Mouse (Mus musculus) kidney, embryonic 15.5 days (tissue): ENCODE results near the gene Gm21954. TPM values are rescaled to one million over a fixed set of nuclear protein-coding genes. Genes with fewer than 3 reads are reported as not detected.

ENCODE experiments used
- ATAC-seq: fragments of 200-750 bp; cut with Nextera tagmentation; replicated peaks from 2 replicates; pipeline ENCODE4 v1.8.0; 2017; ENCODE audit warnings: moderate TSS enrichment; ENCODE audit not compliant: low FRiP score
- H3K27ac ChIP-seq: fragments of 300-500 bp; sonication (generic); 2 replicates; pipeline ENCODE4 v1.5.1; 2015; ENCODE audit warnings: mild to moderate bottlenecking, inconsistent platforms
- H3K27me3 ChIP-seq: fragments of 300-500 bp; sonication (generic); 2 replicates; pipeline ENCODE4 v1.6.1; 2015; ENCODE audit warnings: inconsistent platforms
- H3K36me3 ChIP-seq: fragments of 300-500 bp; sonication (generic); 2 replicates; pipeline ENCODE4 v1.6.1; 2015; ENCODE audit warnings: inconsistent platforms
- H3K4me1 ChIP-seq: fragments of 300-500 bp; sonication (generic); 2 replicates; pipeline ENCODE4 v1.6.1; 2015; ENCODE audit warnings: inconsistent platforms
- H3K4me2 ChIP-seq: fragments of 300-500 bp; sonication (generic); 2 replicates; pipeline ENCODE4 v1.6.1; 2015; ENCODE audit warnings: moderate library complexity, mild to moderate bottlenecking, inconsistent platforms
- H3K4me3 ChIP-seq: fragments of 300-500 bp; sonication (generic); replicated peaks from 2 replicates; pipeline ENCODE4 v1.5.1; 2015; ENCODE audit warnings: mild to moderate bottlenecking, inconsistent platforms
- H3K9ac ChIP-seq: fragments of 300-500 bp; sonication (generic); 2 replicates; pipeline ENCODE4 v1.6.1; 2015; ENCODE audit warnings: mild to moderate bottlenecking, inconsistent platforms
- H3K9me3 ChIP-seq: fragments of 300-500 bp; sonication (generic); replicated peaks from 2 replicates; pipeline ENCODE4 v1.6.1; 2016; ENCODE audit warnings: inconsistent platforms
- WGBS: fragments of 180-500 bp; shearing (Covaris S2); methylation state at CpG from one replicate; pipeline ENCODE4 v1.1.7; 2015; ENCODE audit warnings: mixed read lengths; 5-methylcytosine and 5-hydroxymethylcytosine counted together
- polyA plus RNA-seq: library from polyadenylated mRNA; unstranded; fragments of >200 nt; fragmentation: Nextera tagmentation; extraction: Ambion mirVana; gene quantifications from 2 replicates; pipeline ENCODE4 v1.2.1, GENCODE M21; 2015

Gm21954 gene
- polyA plus RNA-seq, 1 experiment from 2014 or later = not detected

- Histone ChIP-seq H3K9ac (0 out of 2 replicates have a peak overlapping the region, but pooled peaks have one; percentile 32), H3K27ac (no peak overlapping the region), H3K4me1 (peaks cover 10% of the 10 kb centered on the region), H3K4me3 (peak overlapping the region; percentile 31), H3K4me2 (peak overlapping the region; percentile 67), H3K36me3 (no peaks in the 10 kb centered on the region), H3K9me3 (no peaks in the 10 kb centered on the region), H3K27me3 (no peaks in the 10 kb centered on the region)
- ATAC-seq = peak; percentile 43; the same call in 1 of the 2 replicates
- WGBS = 2% methylated on average over 17 of the region's 17 CpGs
Observed at GRCm38 (mm10) chr3:55461685-55462655, 10.0 kb downstream of the Gm21954 start.

GRCm38 (mm10) chr3:55461092-55461491 lies 10.9 kb downstream of the Gm21954 start:
- WGBS = 65% methylated on average over 3 of the region's 3 CpGs
- H3K9ac ChIP-seq = no peak overlapping the region
- H3K36me3 ChIP-seq = no peaks in the 10 kb centered on the region
- no peaks in the 10 kb centered on the region for H3K9me3 ChIP-seq
- no peak for ATAC-seq
- no peak overlapping the region for H3K4me3 ChIP-seq
- H3K4me2 ChIP-seq = peak overlapping the region; percentile 67
- peaks cover 10% of the 10 kb centered on the region for H3K4me1 ChIP-seq
- no peak overlapping the region for H3K27ac ChIP-seq
- H3K27me3 ChIP-seq = no peaks in the 10 kb centered on the region

- H3K27me3 ChIP-seq = no peaks in the 10 kb centered on the region
- WGBS = 91% methylated on average over 2 of the region's 2 CpGs
Observed at GRCm38 (mm10) chr3:55452464-55452863, 19.5 kb downstream of the Gm21954 start.

DNA sequence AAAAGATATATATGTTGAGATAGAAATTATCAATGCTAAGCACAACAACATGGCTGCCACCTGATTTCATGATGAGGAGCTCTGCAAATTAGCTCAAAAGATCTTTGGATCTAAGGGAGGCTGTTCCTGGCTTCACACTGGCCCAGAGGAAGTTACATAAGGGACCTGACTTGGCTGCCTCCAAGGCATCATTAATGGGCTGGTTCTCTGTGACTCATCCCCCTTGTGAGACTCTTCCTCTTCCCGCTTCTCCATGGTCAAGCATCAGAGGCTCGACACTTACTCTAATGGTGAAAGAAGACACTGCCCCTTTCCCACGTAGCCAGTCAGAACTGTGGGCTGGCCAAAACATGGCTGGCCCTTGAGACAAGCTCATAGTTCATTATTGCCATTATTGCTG lies 20.1 kb downstream of the Gm21954 start:
- no peak overlapping the region for H3K27ac ChIP-seq
- H3K4me1 ChIP-seq = no peaks in the 10 kb centered on the region
- ATAC-seq = no peak
- no peak overlapping the region for H3K4me3 ChIP-seq
- H3K36me3 ChIP-seq = no peaks in the 10 kb centered on the region
- WGBS = 74% methylated on average over 3 of the region's 3 CpGs
- no peaks in the 10 kb centered on the region for H3K27me3 ChIP-seq
- no peak overlapping the region for H3K9ac ChIP-seq
- H3K9me3 ChIP-seq = no peaks in the 10 kb centered on the region
- H3K4me2 ChIP-seq = no peak overlapping the region

More at GRCm38 (mm10) chr3:55452464-55452863, 19.5 kb downstream of the Gm21954 start:
- H3K4me1 ChIP-seq = no peaks in the 10 kb centered on the region
- no peaks in the 10 kb centered on the region for H3K36me3 ChIP-seq
- no peak overlapping the region for H3K4me3 ChIP-seq
- H3K4me2 ChIP-seq = no peak overlapping the region
- no peak overlapping the region for H3K9ac ChIP-seq
- H3K27ac ChIP-seq = no peak overlapping the region
- no peak for ATAC-seq
- no peaks in the 10 kb centered on the region for H3K9me3 ChIP-seq

DNA sequence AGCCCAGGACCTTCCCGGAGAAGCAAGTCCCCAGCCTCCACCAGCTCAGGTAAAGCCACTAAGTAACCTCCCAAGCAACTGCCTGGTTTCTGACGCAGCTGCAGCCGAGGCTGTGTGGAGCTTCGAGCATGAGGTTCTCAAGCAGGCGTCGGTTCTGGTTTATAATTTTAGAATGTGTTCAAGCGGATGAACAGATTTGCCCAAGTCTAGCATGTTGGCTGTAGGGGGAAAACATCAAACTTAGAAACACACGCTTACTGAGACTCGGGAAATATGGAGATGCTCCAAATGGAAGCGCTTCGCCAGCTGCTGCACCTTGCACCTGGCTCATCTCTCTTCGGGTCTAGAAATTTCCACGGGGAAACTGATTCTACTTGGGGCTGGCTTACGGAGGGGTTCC lies 21.0 kb downstream of the Gm21954 start:
- H3K27ac ChIP-seq = no peak overlapping the region
- 92% methylated on average over 14 of the region's 14 CpGs for WGBS
- H3K9me3 ChIP-seq = no peaks in the 10 kb centered on the region
- no peaks in the 10 kb centered on the region for H3K4me1 ChIP-seq
- no peak overlapping the region for H3K4me2 ChIP-seq
- H3K9ac ChIP-seq = no peak overlapping the region
- H3K36me3 ChIP-seq = no peaks in the 10 kb centered on the region
- ATAC-seq = no peak
- no peak overlapping the region for H3K4me3 ChIP-seq
- H3K27me3 ChIP-seq = no peaks in the 10 kb centered on the region

DNA sequence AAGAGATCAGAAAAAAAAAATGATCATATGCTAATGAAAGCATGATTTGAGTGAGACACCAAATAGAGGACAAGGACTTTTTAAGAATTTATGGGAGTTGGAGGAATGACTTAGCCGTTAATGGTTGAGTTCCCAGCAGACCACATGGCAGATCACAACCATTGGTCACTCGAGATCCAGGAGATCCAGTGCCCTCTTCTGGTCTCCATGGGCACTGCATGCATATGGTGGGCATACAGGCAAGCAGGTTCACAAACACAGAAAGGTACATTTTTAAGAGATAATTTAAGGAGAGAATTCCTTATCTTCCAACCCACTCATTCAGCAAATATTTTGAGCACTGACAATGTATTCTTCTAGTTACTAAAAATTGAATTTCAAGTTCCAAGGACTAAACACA lies 22.9 kb downstream of the Gm21954 start:
- H3K4me1 ChIP-seq = no peaks in the 10 kb centered on the region
- no peaks in the 10 kb centered on the region for H3K27me3 ChIP-seq
- H3K27ac ChIP-seq = no peak overlapping the region
- no peak overlapping the region for H3K4me3 ChIP-seq
- no peaks in the 10 kb centered on the region for H3K9me3 ChIP-seq
- 87% methylated on average over 2 of the region's 2 CpGs for WGBS
- H3K36me3 ChIP-seq = no peaks in the 10 kb centered on the region
- no peak for ATAC-seq
- H3K4me2 ChIP-seq = no peak overlapping the region
- no peak overlapping the region for H3K9ac ChIP-seq

- Histone ChIP-seq H3K4me2 (no peak overlapping the region), H3K9ac (no peak overlapping the region), H3K27ac (no peak overlapping the region), H3K4me1 (no peaks in the 10 kb centered on the region), H3K4me3 (no peak overlapping the region), H3K9me3 (no peaks in the 10 kb centered on the region), H3K27me3 (no peaks in the 10 kb centered on the region), H3K36me3 (no peaks in the 10 kb centered on the region)
- WGBS = 77% methylated on average over 5 of the region's 5 CpGs
- no peak for ATAC-seq
Observed at GRCm38 (mm10) chr3:55447486-55448460, 24.2 kb downstream of the Gm21954 start.

DNA sequence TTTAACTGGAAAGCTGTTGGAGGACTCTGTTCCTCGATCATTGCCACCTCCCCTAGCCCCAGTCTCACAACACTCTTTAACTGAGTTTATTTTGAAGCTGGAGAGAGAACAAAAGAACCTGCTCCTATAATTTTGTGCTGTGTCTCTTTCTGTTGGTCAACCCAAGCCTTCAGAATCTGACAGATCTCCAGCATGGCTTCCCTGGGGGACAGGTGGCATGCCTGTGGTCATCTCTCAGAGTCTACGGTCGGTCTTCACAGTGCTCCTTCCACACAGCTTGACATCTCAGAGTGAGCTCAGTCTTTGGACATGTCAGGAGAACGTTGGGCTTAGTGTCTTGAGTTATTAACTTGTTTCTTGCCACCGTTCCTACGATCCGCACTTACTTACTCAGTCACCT lies 25.3 kb downstream of the Gm21954 start:
- H3K9me3 ChIP-seq = no peaks in the 10 kb centered on the region
- H3K9ac ChIP-seq = no peak overlapping the region
- H3K4me1 ChIP-seq = no peaks in the 10 kb centered on the region
- no peaks in the 10 kb centered on the region for H3K36me3 ChIP-seq
- H3K4me3 ChIP-seq = no peak overlapping the region
- 88% methylated on average over 7 of the region's 7 CpGs for WGBS
- no peaks in the 10 kb centered on the region for H3K27me3 ChIP-seq
- no peak overlapping the region for H3K4me2 ChIP-seq
- no peak overlapping the region for H3K27ac ChIP-seq
- no peak for ATAC-seq

DNA sequence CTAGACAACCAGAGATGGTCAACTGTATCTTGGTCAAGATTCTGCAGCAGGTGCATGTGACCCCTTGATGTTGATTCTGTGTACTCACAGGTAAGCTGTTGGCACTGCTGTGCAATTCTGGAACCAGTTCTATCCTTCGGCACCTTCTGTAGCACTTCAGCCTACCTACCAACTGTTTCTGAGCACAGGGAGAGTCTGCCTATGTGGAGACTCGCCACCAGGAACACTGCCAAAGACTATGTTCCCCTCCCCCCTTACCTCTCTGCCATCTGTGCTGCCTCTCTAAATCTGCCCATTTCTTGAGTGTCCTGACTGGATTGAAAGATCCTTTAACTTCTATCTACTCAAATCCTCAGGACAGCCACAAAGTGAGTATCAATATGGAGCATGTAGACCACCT lies 28.3 kb downstream of the Gm21954 start:
- Histone ChIP-seq H3K4me2 (no peak overlapping the region), H3K4me1 (0 out of 2 replicates have a peak, but pooled peaks cover 4% of the 10 kb centered on the region), H3K4me3 (no peak overlapping the region), H3K36me3 (no peaks in the 10 kb centered on the region), H3K27me3 (no peaks in the 10 kb centered on the region), H3K9ac (no peak overlapping the region), H3K9me3 (no peaks in the 10 kb centered on the region), H3K27ac (no peak overlapping the region)
- WGBS = 96% methylated on average over 2 of the region's 2 CpGs
- ATAC-seq = no peak

GRCm38 (mm10) chr3:55443271-55443670 lies 28.7 kb downstream of the Gm21954 start:
- H3K9me3 ChIP-seq = no peaks in the 10 kb centered on the region
- no peaks in the 10 kb centered on the region for H3K36me3 ChIP-seq
- H3K27ac ChIP-seq = no peak overlapping the region
- WGBS = 83% methylated on average over 8 of the region's 8 CpGs
- H3K9ac ChIP-seq = no peak overlapping the region
- no peak for ATAC-seq
- no peak overlapping the region for H3K4me3 ChIP-seq
- H3K4me2 ChIP-seq = no peak overlapping the region
- no peaks in the 10 kb centered on the region for H3K27me3 ChIP-seq
- 0 out of 2 replicates have a peak, but pooled peaks cover 4% of the 10 kb centered on the region for H3K4me1 ChIP-seq

DNA sequence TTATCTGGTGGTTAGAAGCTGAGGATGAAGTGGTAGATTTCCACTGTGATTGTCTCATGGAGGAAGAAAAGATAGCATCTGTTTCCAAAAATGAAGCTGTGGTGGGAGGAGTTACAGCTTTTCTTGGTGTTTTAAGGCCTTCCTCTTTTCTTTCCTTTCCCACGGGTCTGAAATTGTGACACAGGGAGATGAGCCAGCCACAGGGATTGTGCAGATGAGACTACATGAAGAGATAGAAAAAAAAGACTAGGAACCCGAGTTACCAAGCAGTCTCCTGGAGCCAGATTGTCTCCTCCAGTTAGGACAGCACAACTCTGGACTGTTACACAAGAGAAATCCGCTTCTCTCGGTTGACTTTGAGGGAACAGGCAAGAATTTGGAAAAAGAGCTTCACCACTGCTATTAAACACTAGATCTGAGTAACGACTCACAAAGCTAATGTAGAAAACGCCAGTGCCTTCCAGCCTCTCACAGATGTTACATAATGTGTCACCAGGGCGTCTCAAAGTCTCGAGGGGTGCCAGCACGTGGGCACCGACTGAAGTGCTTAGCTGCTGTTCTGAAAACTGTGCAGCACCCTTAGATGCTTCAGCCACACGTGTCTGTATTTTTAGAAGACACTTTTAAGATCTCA lies 29.9 kb downstream of the Gm21954 start:
- ATAC-seq = no peak
- 83% methylated on average over 11 of the region's 11 CpGs for WGBS

More for the DNA sequence above, 29.9 kb downstream of the Gm21954 start:
- no peaks in the 10 kb centered on the region for H3K9me3 ChIP-seq
- no peaks in the 10 kb centered on the region for H3K36me3 ChIP-seq
- no peaks in the 10 kb centered on the region for H3K27me3 ChIP-seq
- H3K4me1 ChIP-seq = 0 out of 2 replicates have a peak, but pooled peaks cover 4% of the 10 kb centered on the region
- no peak overlapping the region for H3K9ac ChIP-seq
- no peak overlapping the region for H3K4me2 ChIP-seq
- H3K27ac ChIP-seq = no peak overlapping the region
- H3K4me3 ChIP-seq = no peak overlapping the region
